In the genomic region with DNA sequence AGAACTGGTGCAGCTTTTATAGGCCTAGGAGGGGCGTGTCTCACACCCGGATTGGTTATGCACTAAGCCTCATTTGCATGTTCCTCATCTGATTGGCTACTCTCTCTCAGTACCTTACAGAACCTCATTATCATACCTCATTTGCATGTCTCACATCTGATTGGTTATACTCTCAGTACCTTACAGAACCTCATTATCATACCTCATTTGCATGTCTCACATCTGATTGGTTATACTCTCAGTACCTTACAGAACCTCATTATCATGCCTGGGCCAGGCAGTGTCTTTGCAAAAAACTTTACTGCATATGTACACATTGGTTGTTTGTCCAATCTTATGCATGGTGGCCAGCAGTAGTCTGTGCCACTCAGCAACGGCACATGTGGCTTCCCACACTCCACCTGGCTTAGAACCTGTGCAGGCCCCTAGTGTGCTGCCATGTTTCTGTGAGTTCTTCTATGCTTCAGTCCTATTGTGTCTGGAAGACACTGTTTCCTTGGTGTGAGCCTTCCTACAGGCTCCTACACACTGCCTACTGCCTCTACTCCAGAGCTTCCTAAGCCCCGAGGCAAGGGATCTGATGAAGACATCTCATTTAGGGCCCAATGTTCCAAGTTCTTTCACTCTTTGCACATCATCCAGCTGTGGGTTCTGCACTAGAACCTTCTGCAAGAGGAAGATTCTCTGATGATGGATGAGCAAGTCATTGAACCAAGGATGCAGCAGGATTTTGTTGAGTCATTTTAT, we compare ENCODE assay signal across 12 mouse cellular contexts. TPM values are rescaled to one million over a fixed set of nuclear protein-coding genes. Genes with fewer than 3 reads are reported as not detected.
DNase-seq lines count a peak whose midpoint lies in the region; ATAC-seq and TF ChIP-seq lines count a peak whose summit lies in the region.
"Not testable (repeated sequence)": the region's sequence is repeated elsewhere in the genome, so short reads cannot be mapped to it uniquely, and the experiment has no call there.
"Had no signal": no experiment of that assay in that cellular context is flagged by ENCODE, and none has a peak within 500 bp of the region (broad histone marks: within the 10 kb centered on the region; RNA-seq: fewer than 3 reads in every experiment).

No protein-coding gene starts in this region.

- peaks cover 22% of the 10 kb centered on the region for H3K9me3 ChIP-seq in embryonic facial prominence, embryonic 13.5 days
- H3K9me3 ChIP-seq in heart, embryonic 10.5 days: peaks cover 16% of the 10 kb centered on the region
- peaks cover 24% of the 10 kb centered on the region for H3K9me3 ChIP-seq in hindbrain, embryonic 12.5 days (replicated peaks)
- not testable (repeated sequence) for H3K9me3 ChIP-seq in intestine, postnatal 0 days (ENCODE audit: control insufficient read depth); limb, embryonic 15.5 days; lung, embryonic 15.5 days
- H3K9me3 ChIP-seq in midbrain, postnatal 0 days (ENCODE audit: low read length): peaks cover 20% of the 10 kb centered on the region

- ATAC-seq in embryonic facial prominence, embryonic 13.5 days (ENCODE audit: insufficient number of reproducible peaks, insufficient read depth, low FRiP score, low TSS enrichment, low read depth): peak; percentile 94
- peak; percentile 90 for ATAC-seq in hindbrain, embryonic 12.5 days (ENCODE audit: low FRiP score)
- ATAC-seq in intestine, postnatal 0 days: peak; percentile 63; the same call in 1 of the 2 replicates
- peak; percentile 87 for ATAC-seq in limb, embryonic 15.5 days (ENCODE audit: insufficient number of reproducible peaks, low FRiP score, low TSS enrichment, low read depth)
- peak; percentile 87 for ATAC-seq in lung, embryonic 15.5 days (ENCODE audit: borderline replicate concordance, extremely low read depth, low FRiP score, low TSS enrichment)
- peak; percentile 90 for ATAC-seq in midbrain, postnatal 0 days (ENCODE audit: low FRiP score)

- not testable (repeated sequence) for TF ChIP-seq CTCF in intestine, postnatal 0 days (IDR thresholded peaks at IDR 0.05; ENCODE audit: low read depth); midbrain, postnatal 0 days (IDR thresholded peaks at IDR 0.05)

- not testable (repeated sequence) for H3K4me2 ChIP-seq in embryonic facial prominence, embryonic 13.5 days; hindbrain, embryonic 12.5 days (replicated peaks); intestine, postnatal 0 days (replicated peaks; ENCODE audit: low read depth); limb, embryonic 15.5 days; lung, embryonic 15.5 days; midbrain, postnatal 0 days (ENCODE audit: low read depth, low read length, poor library complexity, severe bottlenecking)

- H3K36me3 ChIP-seq in embryonic facial prominence, embryonic 13.5 days; heart, embryonic 10.5 days; hindbrain, embryonic 12.5 days; intestine, postnatal 0 days (ENCODE audit: control insufficient read depth, insufficient read depth); limb, embryonic 15.5 days; lung, embryonic 15.5 days; midbrain, postnatal 0 days (ENCODE audit: insufficient read depth, low read length): not testable (repeated sequence)

- H3K4me3 ChIP-seq in embryonic facial prominence, embryonic 13.5 days; heart, embryonic 10.5 days; hindbrain, embryonic 12.5 days; intestine, postnatal 0 days (ENCODE audit: low read depth, low read length); limb, embryonic 15.5 days; lung, embryonic 15.5 days; midbrain, postnatal 0 days (ENCODE audit: low read depth, low read length): not testable (repeated sequence)

- H3K27ac ChIP-seq in embryonic facial prominence, embryonic 13.5 days; heart, embryonic 10.5 days; hindbrain, embryonic 12.5 days; intestine, postnatal 0 days (ENCODE audit: low read depth, low read length); limb, embryonic 15.5 days; lung, embryonic 15.5 days; midbrain, postnatal 0 days (ENCODE audit: low read depth, low read length): not testable (repeated sequence)

- 76% methylated on average over 4 of the region's 4 CpGs for WGBS in embryonic facial prominence, embryonic 13.5 days
- 81% methylated on average over 4 of the region's 4 CpGs for WGBS in heart, embryonic 10.5 days
- WGBS in hindbrain, embryonic 12.5 days: 80% methylated on average over 4 of the region's 4 CpGs
- WGBS in intestine, postnatal 0 days: 85% methylated on average over 4 of the region's 4 CpGs
- 76% methylated on average over 4 of the region's 4 CpGs for WGBS in limb, embryonic 15.5 days
- 77% methylated on average over 4 of the region's 4 CpGs for WGBS in lung, embryonic 15.5 days
- WGBS in midbrain, postnatal 0 days: 81% methylated on average over 4 of the region's 4 CpGs

- DNase-seq in heart, embryonic 10.5 days (ENCODE audit: low spot score): peak; percentile 58
- not testable (repeated sequence) for DNase-seq in midbrain, postnatal 0 days (ENCODE audit: low spot score)

- H3K27me3 ChIP-seq in embryonic facial prominence, embryonic 13.5 days; heart, embryonic 10.5 days (ENCODE audit: insufficient read depth, poor library complexity, severe bottlenecking); hindbrain, embryonic 12.5 days; intestine, postnatal 0 days (replicated peaks; ENCODE audit: control insufficient read depth, insufficient read depth, low read length); limb, embryonic 15.5 days; lung, embryonic 15.5 days; midbrain, postnatal 0 days (ENCODE audit: insufficient read depth, low read length): not testable (repeated sequence)

- H3K9ac ChIP-seq in embryonic facial prominence, embryonic 13.5 days; hindbrain, embryonic 12.5 days; intestine, postnatal 0 days (ENCODE audit: low read depth, low read length); limb, embryonic 15.5 days; lung, embryonic 15.5 days; midbrain, postnatal 0 days (replicated peaks; ENCODE audit: low read length, poor library complexity, severe bottlenecking): not testable (repeated sequence)

- not testable (repeated sequence) for H3K4me1 ChIP-seq in embryonic facial prominence, embryonic 13.5 days; heart, embryonic 10.5 days; hindbrain, embryonic 12.5 days; intestine, postnatal 0 days (replicated peaks; ENCODE audit: control insufficient read depth, insufficient read depth, low read length); limb, embryonic 15.5 days; lung, embryonic 15.5 days; midbrain, postnatal 0 days (ENCODE audit: insufficient read depth, low read length)

RNA-seq across cellular contexts. Expression of a gene that starts 29.0 kb away (rescaled TPM):
- polyA plus RNA-seq in embryonic facial prominence, embryonic 13.5 days (2015; fragmentation: Nextera tagmentation; extraction: Ambion mirVana): not detected in 2 replicates
- not detected in 2 replicates for polyA plus RNA-seq in heart, embryonic 10.5 days (2016; fragmentation: Nextera tagmentation; extraction: Ambion mirVana)
- not detected in 2 replicates for polyA plus RNA-seq in hindbrain, embryonic 12.5 days (2016; fragmentation: Nextera tagmentation; extraction: Ambion mirVana)
- polyA plus RNA-seq in intestine, postnatal 0 days (2015; fragmentation: Nextera tagmentation; extraction: Ambion mirVana): not detected in 2 replicates
- polyA plus RNA-seq in limb, embryonic 15.5 days (2015; fragmentation: Nextera tagmentation; extraction: Ambion mirVana): not detected in 2 replicates
- not detected in 2 replicates for polyA plus RNA-seq in lung, embryonic 15.5 days (2015; fragmentation: Nextera tagmentation; extraction: Ambion mirVana)
- not detected in 2 replicates for total RNA-seq in midbrain, postnatal 0 days (2014; rRNA removed)
- not detected in 2 replicates for polyA plus RNA-seq in midbrain, postnatal 0 days (2015; fragmentation: Nextera tagmentation; extraction: Ambion mirVana)
- total RNA-seq: adrenal gland, postnatal 4 days; gastrocnemius, postnatal 4 days; heart, postnatal 14 days; layer of hippocampus, postnatal 14 days; left cerebral cortex, postnatal 14 days had no signal
